Mouse (Mus musculus): ENCODE results near the gene Cerkl. TPM values are rescaled to one million over a fixed set of nuclear protein-coding genes. Genes with fewer than 3 reads are reported as not detected.
A peak's percentile ranks its signal among the peaks of the same experiment; 100 is the strongest.

Cerkl gene
- polyA plus RNA-seq, 1 experiment from 2014 or later: 1.8 TPM

GRCm38 (mm10) chr2:79398831-79399230 is 57.8 kb downstream of the Cerkl start:
- Histone ChIP-seq H3K27me3 (replicated peaks) (no peaks in the 10 kb centered on the region), H3K9ac (no peak overlapping the region), H3K4me1 (no peaks in the 10 kb centered on the region), H3K27ac (no peak overlapping the region), H3K4me2 (no peak overlapping the region), H3K4me3 (no peak overlapping the region), H3K36me3 (no peaks in the 10 kb centered on the region), H3K9me3 (replicated peaks) (no peaks in the 10 kb centered on the region)
- WGBS (ENCODE audit: insufficient replicate concordance): 64% methylated on average over 5 of the region's 5 CpGs
- ATAC-seq: no peak

- Histone ChIP-seq H3K9ac (no peak overlapping the region), H3K27me3 (replicated peaks) (no peaks in the 10 kb centered on the region), H3K4me3 (no peak overlapping the region), H3K4me1 (no peaks in the 10 kb centered on the region), H3K9me3 (replicated peaks) (no peaks in the 10 kb centered on the region), H3K36me3 (no peaks in the 10 kb centered on the region), H3K4me2 (no peak overlapping the region), H3K27ac (no peak overlapping the region)
- ATAC-seq: no peak
- 42% methylated on average over 2 of the region's 2 CpGs for WGBS (ENCODE audit: insufficient replicate concordance)
Measured at GRCm38 (mm10) chr2:79398343-79398742, 58.2 kb downstream of the Cerkl start.

DNA sequence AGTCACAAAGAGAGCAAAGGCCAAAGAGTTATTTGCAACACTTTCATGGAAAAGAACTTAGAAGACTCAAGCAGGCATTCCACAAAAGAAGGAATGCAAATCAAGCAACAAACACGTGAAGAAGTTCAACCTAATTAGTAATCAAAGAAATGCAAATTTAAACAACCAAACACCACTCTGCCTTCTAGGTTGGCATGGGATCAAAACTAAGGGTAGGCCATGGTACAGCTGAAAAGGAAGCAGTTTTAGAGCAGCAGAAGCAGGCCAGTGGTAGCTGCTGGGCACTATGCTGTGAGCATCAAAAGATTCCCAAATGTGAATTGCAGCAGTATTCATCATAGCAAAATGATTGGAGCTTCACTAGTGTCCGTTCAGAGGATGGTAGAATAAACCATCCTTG is 59.5 kb downstream of the Cerkl start:
- Histone ChIP-seq H3K36me3 (no peaks in the 10 kb centered on the region), H3K27ac (no peak overlapping the region), H3K9ac (no peak overlapping the region), H3K4me2 (no peak overlapping the region), H3K27me3 (replicated peaks) (no peaks in the 10 kb centered on the region), H3K9me3 (replicated peaks) (no peaks in the 10 kb centered on the region), H3K4me1 (no peaks in the 10 kb centered on the region), H3K4me3 (no peak overlapping the region)
- no peak for ATAC-seq
- WGBS (ENCODE audit: insufficient replicate concordance): 49% methylated on average over 2 of the region's 2 CpGs

- Histone ChIP-seq H3K27ac (no peak overlapping the region), H3K9ac (no peak overlapping the region), H3K4me2 (no peak overlapping the region), H3K27me3 (replicated peaks) (no peaks in the 10 kb centered on the region), H3K4me3 (no peak overlapping the region), H3K4me1 (no peaks in the 10 kb centered on the region), H3K9me3 (replicated peaks) (no peaks in the 10 kb centered on the region), H3K36me3 (no peaks in the 10 kb centered on the region)
- WGBS (ENCODE audit: insufficient replicate concordance): 46% methylated on average over 12 of the region's 12 CpGs
- ATAC-seq: peak; percentile 51; the same call in 1 of the 2 replicates
Measured at GRCm38 (mm10) chr2:79379087-79380041, 77.2 kb downstream of the Cerkl start.

DNA sequence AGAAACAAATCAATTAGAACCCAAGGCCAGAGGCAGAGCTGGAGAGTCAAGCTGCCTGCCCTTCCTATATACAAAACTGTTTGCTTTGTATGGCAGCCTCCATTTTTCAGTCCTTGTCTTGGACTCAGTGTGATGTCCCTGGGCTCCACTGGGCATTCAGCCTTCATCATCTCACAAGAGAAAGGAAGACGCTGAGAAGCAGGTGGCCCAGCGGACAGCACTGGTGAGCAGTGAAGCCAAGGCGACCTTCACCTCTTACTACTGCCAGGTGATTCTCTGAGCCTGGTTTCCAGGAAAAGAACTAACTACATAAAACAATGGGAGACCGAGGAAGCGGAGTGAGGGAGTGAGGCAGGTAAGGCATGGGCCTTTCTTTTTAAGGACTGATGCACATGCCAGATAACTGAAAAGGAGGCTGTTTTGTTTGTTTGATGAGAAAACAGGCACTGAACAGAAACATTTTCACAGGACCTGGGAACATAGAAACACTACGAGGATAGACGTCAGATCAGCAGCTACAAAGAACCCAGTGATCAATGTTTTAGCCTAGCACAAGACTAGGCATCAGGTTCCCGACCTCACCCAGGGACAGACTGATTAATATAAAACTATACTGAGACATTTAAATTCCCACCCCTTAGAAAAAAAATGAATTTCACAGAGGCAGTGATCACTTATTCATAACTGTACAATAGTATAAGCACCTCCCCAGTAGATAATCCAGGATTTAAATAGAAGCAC is 78.1 kb downstream of the Cerkl start:
- ATAC-seq: no peak

DNA sequence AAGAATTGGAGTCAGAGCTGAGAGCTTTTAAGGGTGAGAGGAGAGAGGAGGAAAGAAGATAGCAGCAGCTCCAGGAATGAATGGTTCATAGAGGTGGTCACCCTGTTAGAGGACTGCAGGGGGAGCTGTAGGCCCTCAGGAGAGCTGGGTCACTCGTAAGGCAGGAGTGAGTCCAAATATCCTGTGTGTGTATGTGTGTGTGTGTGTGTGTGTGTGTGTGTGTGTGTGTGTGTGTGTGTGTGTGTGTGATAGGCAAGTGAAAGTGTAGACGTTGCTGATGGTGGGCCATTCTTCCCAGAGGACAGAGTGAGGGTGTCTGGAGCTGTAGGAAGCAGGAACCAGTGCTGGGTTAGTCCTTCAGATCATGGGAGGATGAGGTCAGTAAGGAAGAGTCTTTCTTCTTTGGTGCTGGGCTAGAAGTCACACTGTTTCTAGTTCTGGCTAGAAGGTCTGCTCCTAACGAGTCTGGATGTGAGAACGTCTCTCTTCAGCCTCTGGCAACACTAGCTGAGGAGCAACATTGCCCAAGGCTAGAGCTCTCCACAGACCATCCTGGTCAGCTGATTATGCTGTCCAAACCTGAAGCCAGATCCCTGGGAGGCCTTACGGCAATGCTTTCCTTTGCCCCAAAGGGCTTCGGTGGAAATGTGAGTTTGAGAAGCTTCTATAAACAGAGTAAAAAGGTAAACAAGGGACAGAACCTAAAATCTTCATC is 83.9 kb downstream of the Cerkl start:
- 47% methylated on average over 5 of the region's 6 CpGs for WGBS (ENCODE audit: insufficient replicate concordance)
- no peak overlapping the region for H3K27ac ChIP-seq

More for the DNA sequence above, 78.1 kb downstream of the Cerkl start:
- 58% methylated on average over 8 of the region's 8 CpGs for WGBS (ENCODE audit: insufficient replicate concordance)
- no peak overlapping the region for H3K27ac ChIP-seq
- no peak overlapping the region for H3K4me3 ChIP-seq
- H3K9ac ChIP-seq: no peak overlapping the region
- H3K27me3 ChIP-seq (replicated peaks): no peaks in the 10 kb centered on the region
- no peaks in the 10 kb centered on the region for H3K36me3 ChIP-seq
- no peaks in the 10 kb centered on the region for H3K9me3 ChIP-seq (replicated peaks)
- no peak overlapping the region for H3K4me2 ChIP-seq
- H3K4me1 ChIP-seq: no peaks in the 10 kb centered on the region

GRCm38 (mm10) chr2:79372154-79372467 is 84.5 kb downstream of the Cerkl start:
- Histone ChIP-seq H3K9ac (no peak overlapping the region), H3K4me3 (no peak overlapping the region), H3K4me1 (no peaks in the 10 kb centered on the region), H3K27ac (no peak overlapping the region), H3K4me2 (no peak overlapping the region), H3K27me3 (replicated peaks) (no peaks in the 10 kb centered on the region), H3K9me3 (replicated peaks) (no peaks in the 10 kb centered on the region), H3K36me3 (no peaks in the 10 kb centered on the region)
- ATAC-seq: no peak
- 62% methylated on average over 2 of the region's 2 CpGs for WGBS (ENCODE audit: insufficient replicate concordance)

More for the DNA sequence above, 83.9 kb downstream of the Cerkl start:
- no peaks in the 10 kb centered on the region for H3K27me3 ChIP-seq (replicated peaks)
- no peak overlapping the region for H3K4me2 ChIP-seq
- no peaks in the 10 kb centered on the region for H3K4me1 ChIP-seq
- no peaks in the 10 kb centered on the region for H3K9me3 ChIP-seq (replicated peaks)
- ATAC-seq: peak; percentile 52; the same call in 1 of the 2 replicates
- no peak overlapping the region for H3K9ac ChIP-seq
- H3K36me3 ChIP-seq: no peaks in the 10 kb centered on the region
- no peak overlapping the region for H3K4me3 ChIP-seq

DNA sequence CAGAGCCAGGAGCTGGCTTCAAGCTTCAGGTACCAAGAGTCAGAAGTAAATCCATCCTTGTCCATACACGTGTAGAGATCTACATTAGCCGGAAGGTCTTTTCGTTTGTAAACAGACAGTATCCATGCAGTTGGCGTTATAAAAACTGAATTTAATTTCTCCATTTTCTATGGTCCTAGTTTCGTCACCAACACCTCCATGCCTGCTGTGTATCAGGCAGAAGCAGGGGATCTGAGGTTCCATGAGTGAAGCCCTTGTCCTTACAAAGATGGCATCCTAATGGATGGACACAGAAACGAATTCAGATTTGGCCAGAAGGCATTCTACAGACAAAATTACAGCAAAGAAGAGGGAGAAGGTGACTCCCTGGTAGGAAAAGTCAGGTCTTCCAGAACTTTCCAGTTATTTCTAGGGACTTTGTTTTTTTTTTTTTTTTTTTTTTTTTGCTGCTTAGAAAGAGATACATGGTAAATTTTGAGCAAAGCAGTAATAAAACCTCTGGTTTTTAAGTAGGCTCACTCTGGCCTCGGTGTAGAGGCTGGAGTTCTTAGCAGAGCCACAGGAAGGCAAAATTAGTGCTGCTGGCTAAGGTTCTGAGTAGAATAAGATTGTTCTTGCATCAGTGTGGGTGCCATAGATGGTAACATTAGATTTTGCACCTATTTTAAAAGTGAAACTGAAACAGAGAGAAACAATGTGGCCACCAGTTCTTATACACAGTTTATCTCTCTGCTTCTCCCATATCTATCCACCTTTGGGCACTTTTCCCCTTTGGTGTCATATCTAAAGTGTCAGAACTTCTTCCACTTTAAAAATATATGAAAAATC is 85.0 kb downstream of the Cerkl start:
- Histone ChIP-seq H3K9me3 (replicated peaks) (no peaks in the 10 kb centered on the region), H3K27me3 (replicated peaks) (no peaks in the 10 kb centered on the region), H3K9ac (no peak overlapping the region), H3K27ac (no peak overlapping the region), H3K4me2 (no peak overlapping the region), H3K4me1 (no peaks in the 10 kb centered on the region), H3K36me3 (no peaks in the 10 kb centered on the region), H3K4me3 (no peak overlapping the region)
- 75% methylated on average over 7 of the region's 7 CpGs for WGBS (ENCODE audit: insufficient replicate concordance)
- no peak for ATAC-seq

DNA sequence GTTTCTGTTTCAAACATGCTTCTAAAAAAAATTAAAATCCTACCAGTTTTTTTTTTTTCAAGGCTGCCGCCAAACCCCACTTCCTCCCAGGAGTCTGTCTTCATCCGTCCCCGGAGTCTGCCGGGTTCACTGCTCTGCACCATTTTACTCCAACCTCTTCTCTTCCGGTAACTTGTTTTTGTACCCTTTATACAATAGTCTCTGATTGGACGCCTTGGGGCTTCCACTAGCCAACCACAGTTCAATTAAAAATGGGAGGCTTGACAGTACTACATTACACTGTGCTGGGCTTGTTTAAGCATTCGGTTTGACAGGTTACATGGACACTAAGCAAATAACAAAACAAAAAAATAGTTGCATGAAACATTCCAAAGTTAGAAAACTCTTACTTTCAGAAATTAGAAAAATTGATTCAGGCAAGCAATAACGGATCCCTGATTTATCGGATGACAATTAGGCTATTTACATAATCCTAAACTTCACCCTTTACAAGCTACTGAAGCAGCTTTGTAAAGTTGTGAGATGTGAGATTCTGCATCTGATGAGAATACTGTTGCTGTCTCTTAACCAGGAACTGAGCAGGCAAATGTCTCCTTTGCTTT is 85.8 kb downstream of the Cerkl start:
- no peaks in the 10 kb centered on the region for H3K27me3 ChIP-seq (replicated peaks)
- no peaks in the 10 kb centered on the region for H3K9me3 ChIP-seq (replicated peaks)
- WGBS (ENCODE audit: insufficient replicate concordance): 69% methylated on average over 9 of the region's 9 CpGs
- H3K27ac ChIP-seq: no peak overlapping the region
- H3K4me1 ChIP-seq: no peaks in the 10 kb centered on the region
- H3K4me3 ChIP-seq: no peak overlapping the region
- no peak overlapping the region for H3K9ac ChIP-seq
- no peak overlapping the region for H3K4me2 ChIP-seq
- no peaks in the 10 kb centered on the region for H3K36me3 ChIP-seq
- no peak for ATAC-seq

DNA sequence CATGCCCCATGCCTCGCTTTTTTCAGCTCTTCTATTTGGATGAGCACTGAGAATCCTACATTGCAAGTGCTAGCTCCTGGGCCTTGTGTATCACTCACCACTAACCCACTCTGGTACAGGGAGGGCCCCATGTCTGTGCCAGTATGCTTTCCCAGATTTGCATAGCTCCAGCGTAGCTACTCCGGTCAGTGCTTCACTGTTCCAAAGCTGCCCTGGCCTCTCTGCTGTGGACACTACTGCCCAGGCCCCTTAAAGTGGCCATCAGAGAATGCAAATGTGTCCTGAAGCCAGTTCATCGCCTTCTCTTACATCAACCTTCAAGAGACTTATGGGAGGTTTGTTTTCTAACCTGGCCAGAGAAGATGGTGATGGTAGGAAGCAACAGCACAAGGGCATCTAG is 86.7 kb downstream of the Cerkl start:
- no peak overlapping the region for H3K9ac ChIP-seq
- H3K27ac ChIP-seq: no peak overlapping the region
- H3K9me3 ChIP-seq (replicated peaks): no peaks in the 10 kb centered on the region
- ATAC-seq: no peak
- no peak overlapping the region for H3K4me3 ChIP-seq
- H3K36me3 ChIP-seq: no peaks in the 10 kb centered on the region
- H3K4me2 ChIP-seq: no peak overlapping the region
- H3K4me1 ChIP-seq: no peaks in the 10 kb centered on the region
- WGBS (ENCODE audit: insufficient replicate concordance): 72% methylated on average over 4 of the region's 4 CpGs
- H3K27me3 ChIP-seq (replicated peaks): no peaks in the 10 kb centered on the region

GRCm38 (mm10) chr2:79369061-79369524 is 87.5 kb downstream of the Cerkl start:
- Histone ChIP-seq H3K9me3 (replicated peaks) (no peaks in the 10 kb centered on the region), H3K9ac (no peak overlapping the region), H3K4me2 (no peak overlapping the region), H3K36me3 (no peaks in the 10 kb centered on the region), H3K4me1 (no peaks in the 10 kb centered on the region), H3K4me3 (no peak overlapping the region), H3K27me3 (replicated peaks) (no peaks in the 10 kb centered on the region), H3K27ac (no peak overlapping the region)
- WGBS (ENCODE audit: insufficient replicate concordance): 68% methylated on average over 7 of the region's 7 CpGs
- peak; percentile 82 for ATAC-seq
